Mouse (Mus musculus): ENCODE results near the gene Lman1l.
A peak's percentile ranks its signal among the peaks of the same experiment; 100 is the strongest.

The Lman1l gene

GRCm38 (mm10) chr9:57620674-57621073 lies at the start of gene Lman1l:
Gene Lman1l (minus strand): TSS chr9:57620774.
- DNase-seq (ENCODE audit: low spot score in 2 of 2), result no peak

- no peak for DNase-seq (ENCODE audit: low spot score in 2 of 2)
Observed at GRCm38 (mm10) chr9:57669566-57669965, 49.0 kb upstream of the Lman1l start.

- no peak for DNase-seq (ENCODE audit: low spot score in 2 of 2)
Observed at GRCm38 (mm10) chr9:57668277-57668676, 47.7 kb upstream of the Lman1l start.

GRCm38 (mm10) chr9:57667817-57668216 lies 47.2 kb upstream of the Lman1l start:
- DNase-seq (ENCODE audit: low spot score in 2 of 2), result no peak

- DNase-seq (ENCODE audit: low spot score in 2 of 2), result no peak
Observed at GRCm38 (mm10) chr9:57667136-57667535, 46.6 kb upstream of the Lman1l start.

GRCm38 (mm10) chr9:57666536-57666935 lies 46.0 kb upstream of the Lman1l start:
- no peak for DNase-seq (ENCODE audit: low spot score in 2 of 2)

GRCm38 (mm10) chr9:57664616-57665015 lies 44.0 kb upstream of the Lman1l start:
- DNase-seq (ENCODE audit: low spot score in 2 of 2), result no peak

GRCm38 (mm10) chr9:57661552-57661951 lies 41.0 kb upstream of the Lman1l start:
- DNase-seq (ENCODE audit: low spot score in 2 of 2), result no peak

- DNase-seq (ENCODE audit: low spot score in 2 of 2), result no peak
Observed at GRCm38 (mm10) chr9:57660501-57660900, 39.9 kb upstream of the Lman1l start.

- peak; percentile 48 to 78 for DNase-seq (ENCODE audit: low spot score in 2 of 2)
Observed at GRCm38 (mm10) chr9:57659774-57660173, 39.2 kb upstream of the Lman1l start.

- no peak for DNase-seq (ENCODE audit: low spot score in 2 of 2)
Observed at GRCm38 (mm10) chr9:57658970-57659369, 38.4 kb upstream of the Lman1l start.

GRCm38 (mm10) chr9:57657843-57658242 lies 37.3 kb upstream of the Lman1l start:
- no peak for DNase-seq (ENCODE audit: low spot score in 2 of 2)

- no peak for DNase-seq (ENCODE audit: low spot score in 2 of 2)
Observed at GRCm38 (mm10) chr9:57656631-57657350, 36.2 kb upstream of the Lman1l start.

- DNase-seq (ENCODE audit: low spot score in 2 of 2), result peak; percentile 93 to 96
Observed at GRCm38 (mm10) chr9:57655749-57656148, 35.2 kb upstream of the Lman1l start.

- no peak for DNase-seq (ENCODE audit: low spot score in 2 of 2)
Observed at GRCm38 (mm10) chr9:57654966-57655365, 34.4 kb upstream of the Lman1l start.

GRCm38 (mm10) chr9:57653283-57653682 lies 32.7 kb upstream of the Lman1l start, which contains the start of gene Csk:
Gene Csk (minus strand): TSS chr9:57653631.
- DNase-seq (ENCODE audit: low spot score in 2 of 2), result no peak

GRCm38 (mm10) chr9:57652855-57653254 lies 32.3 kb upstream of the Lman1l start:
- no peak for DNase-seq (ENCODE audit: low spot score in 2 of 2)

GRCm38 (mm10) chr9:57652351-57652750 lies 31.8 kb upstream of the Lman1l start:
- DNase-seq (ENCODE audit: low spot score in 2 of 2), result no peak

GRCm38 (mm10) chr9:57650786-57651311 lies 30.3 kb upstream of the Lman1l start:
- DNase-seq (ENCODE audit: low spot score in 2 of 2), result no peak

GRCm38 (mm10) chr9:57650130-57650785 lies 29.7 kb upstream of the Lman1l start:
- no peak for DNase-seq (ENCODE audit: low spot score in 2 of 2)

- DNase-seq (ENCODE audit: low spot score in 2 of 2), result no peak
Observed at GRCm38 (mm10) chr9:57647286-57648108, 26.9 kb upstream of the Lman1l start.

- DNase-seq (ENCODE audit: low spot score in 2 of 2), result no peak
Observed at GRCm38 (mm10) chr9:57646551-57647103, 26.1 kb upstream of the Lman1l start.
